Mouse (Mus musculus) forebrain, embryonic 13.5 days (tissue): ENCODE measurements around the gene Gm340. TPM values are rescaled to one million over a fixed set of nuclear protein-coding genes. Genes with fewer than 3 reads are reported as not detected.
A peak's percentile ranks its signal among the peaks of the same experiment; 100 is the strongest.

Source experiments
- ATAC-seq: fragments of 200-750 bp; cut with Nextera tagmentation; 2 replicates; pipeline ENCODE4 v1.8.0; 2017
- H3K27ac ChIP-seq: fragments of 300-500 bp; sonication (generic); 2 replicates; pipeline ENCODE4 v1.5.1; 2015; ENCODE audit warnings: inconsistent platforms, mild to moderate bottlenecking, moderate library complexity
- H3K27me3 ChIP-seq: fragments of 300-500 bp; sonication (generic); 2 replicates; pipeline ENCODE4 v1.6.1; 2015; ENCODE audit warnings: mild to moderate bottlenecking, inconsistent platforms
- H3K36me3 ChIP-seq: fragments of 300-500 bp; sonication (generic); 2 replicates; pipeline ENCODE4 v1.6.1; 2015; ENCODE audit warnings: mild to moderate bottlenecking, inconsistent platforms; ENCODE audit not compliant: poor library complexity, severe bottlenecking
- H3K4me1 ChIP-seq: fragments of 300-500 bp; sonication (generic); 2 replicates; pipeline ENCODE4 v1.6.1; 2015; ENCODE audit warnings: inconsistent platforms
- H3K4me2 ChIP-seq: fragments of 300-500 bp; sonication (generic); 2 replicates; pipeline ENCODE4 v1.6.1; 2015; ENCODE audit warnings: inconsistent platforms, mild to moderate bottlenecking, moderate library complexity
- H3K4me3 ChIP-seq: fragments of 300-500 bp; sonication (generic); 2 replicates; pipeline ENCODE4 v1.5.1; 2015; ENCODE audit warnings: mild to moderate bottlenecking, inconsistent platforms
- H3K9ac ChIP-seq: fragments of 300-500 bp; sonication (generic); 2 replicates; pipeline ENCODE4 v1.6.1; 2015; ENCODE audit warnings: mild to moderate bottlenecking, inconsistent platforms
- H3K9me3 ChIP-seq: fragments of 300-500 bp; sonication (generic); replicated peaks from 2 replicates; pipeline ENCODE4 v1.6.1; 2016; ENCODE audit warnings: inconsistent platforms
- WGBS: fragments of 180-500 bp; shearing (Covaris S2); methylation state at CpG from one replicate; pipeline ENCODE4 v1.1.7; 2015; 5-methylcytosine and 5-hydroxymethylcytosine counted together
- polyA plus RNA-seq: library from polyadenylated mRNA; unstranded; fragments of >200 nt; fragmentation: Nextera tagmentation; extraction: Ambion mirVana; gene quantifications from 2 replicates; pipeline ENCODE4 v1.2.1, GENCODE M21; 2015

The Gm340 gene
- polyA plus RNA-seq, 1 experiment from 2014 or later, result 2.8 TPM

- no peak overlapping the region for H3K27ac ChIP-seq
- H3K9ac ChIP-seq, result no peak overlapping the region
- no peaks in the 10 kb centered on the region for H3K27me3 ChIP-seq
- ATAC-seq, result no peak
- H3K4me2 ChIP-seq, result no peak overlapping the region
- no peaks in the 10 kb centered on the region for H3K4me1 ChIP-seq
- no peaks in the 10 kb centered on the region for H3K9me3 ChIP-seq
- peaks cover 48% of the 10 kb centered on the region for H3K36me3 ChIP-seq
- H3K4me3 ChIP-seq, result no peak overlapping the region
- 90% methylated on average over 20 of the region's 20 CpGs for WGBS
Observed at GRCm38 (mm10) chr19:41587431-41588222, 5.5 kb downstream of the Gm340 start.

- Histone ChIP-seq H3K4me1 (no peaks in the 10 kb centered on the region), H3K36me3 (peaks cover 34% of the 10 kb centered on the region), H3K9ac (no peak overlapping the region), H3K27ac (no peak overlapping the region; the same call in 1 of the 2 replicates), H3K4me3 (no peak overlapping the region), H3K27me3 (no peaks in the 10 kb centered on the region), H3K4me2 (no peak overlapping the region), H3K9me3 (no peaks in the 10 kb centered on the region)
- ATAC-seq, result no peak
- 84% methylated on average over 7 of the region's 7 CpGs for WGBS
Observed at GRCm38 (mm10) chr19:41589026-41589425, 6.9 kb downstream of the Gm340 start.

GRCm38 (mm10) chr19:41589681-41590080, 7.5 kb downstream of the Gm340 start:
- Histone ChIP-seq H3K27me3 (no peaks in the 10 kb centered on the region), H3K27ac (no peak overlapping the region), H3K9ac (no peak overlapping the region), H3K4me2 (no peak overlapping the region), H3K4me1 (no peaks in the 10 kb centered on the region), H3K9me3 (no peaks in the 10 kb centered on the region), H3K36me3 (peaks cover 27% of the 10 kb centered on the region), H3K4me3 (no peak overlapping the region)
- 86% methylated on average over 8 of the region's 8 CpGs for WGBS
- no peak for ATAC-seq

GRCm38 (mm10) chr19:41591808-41592207, 9.6 kb downstream of the Gm340 start:
- H3K4me2 ChIP-seq, result no peak overlapping the region
- no peak for ATAC-seq
- H3K36me3 ChIP-seq, result 0 out of 2 replicates have a peak, but pooled peaks cover 6% of the 10 kb centered on the region
- 86% methylated on average over 12 of the region's 12 CpGs for WGBS
- H3K4me1 ChIP-seq, result no peaks in the 10 kb centered on the region
- H3K9me3 ChIP-seq, result no peaks in the 10 kb centered on the region
- no peak overlapping the region for H3K4me3 ChIP-seq
- H3K27me3 ChIP-seq, result no peaks in the 10 kb centered on the region
- no peak overlapping the region for H3K27ac ChIP-seq
- H3K9ac ChIP-seq, result no peak overlapping the region

- peaks cover 8% of the 10 kb centered on the region for H3K36me3 ChIP-seq
- no peak overlapping the region for H3K27ac ChIP-seq
- no peaks in the 10 kb centered on the region for H3K9me3 ChIP-seq
- no peak overlapping the region for H3K4me3 ChIP-seq
- no peaks in the 10 kb centered on the region for H3K27me3 ChIP-seq
- H3K9ac ChIP-seq, result no peak overlapping the region
- no peak overlapping the region for H3K4me2 ChIP-seq
- H3K4me1 ChIP-seq, result no peaks in the 10 kb centered on the region
- WGBS, result 91% methylated on average over 6 of the region's 6 CpGs
- no peak for ATAC-seq
Observed at GRCm38 (mm10) chr19:41597170-41597894, 15.2 kb downstream of the Gm340 start.

- Histone ChIP-seq H3K4me1 (no peaks in the 10 kb centered on the region), H3K27me3 (no peaks in the 10 kb centered on the region), H3K36me3 (peaks cover 15% of the 10 kb centered on the region), H3K4me2 (no peak overlapping the region), H3K9me3 (no peaks in the 10 kb centered on the region), H3K9ac (no peak overlapping the region), H3K27ac (no peak overlapping the region), H3K4me3 (no peak overlapping the region)
- ATAC-seq, result no peak
- WGBS, result 52% methylated on average over 11 of the region's 11 CpGs
Observed at GRCm38 (mm10) chr19:41600647-41601046, 18.5 kb downstream of the Gm340 start.

- ATAC-seq, result no peak
- no peaks in the 10 kb centered on the region for H3K9me3 ChIP-seq
- no peak overlapping the region for H3K27ac ChIP-seq
- H3K4me1 ChIP-seq, result no peaks in the 10 kb centered on the region
- H3K4me2 ChIP-seq, result no peak overlapping the region
- H3K9ac ChIP-seq, result no peak overlapping the region
- peaks cover 37% of the 10 kb centered on the region for H3K36me3 ChIP-seq
- WGBS, result 79% methylated on average over 10 of the region's 10 CpGs
- no peak overlapping the region for H3K4me3 ChIP-seq
- H3K27me3 ChIP-seq, result no peaks in the 10 kb centered on the region
Observed at GRCm38 (mm10) chr19:41606208-41606987, 24.2 kb downstream of the Gm340 start.

GRCm38 (mm10) chr19:41611683-41612082, 29.5 kb downstream of the Gm340 start:
- ATAC-seq, result no peak
- 71% methylated on average over 6 of the region's 6 CpGs for WGBS
- H3K4me3 ChIP-seq, result no peak overlapping the region
- peaks cover 7% of the 10 kb centered on the region; the same call in 1 of the 2 replicates for H3K27me3 ChIP-seq
- H3K9me3 ChIP-seq, result no peaks in the 10 kb centered on the region
- H3K4me1 ChIP-seq, result peaks cover 36% of the 10 kb centered on the region
- no peak overlapping the region for H3K9ac ChIP-seq
- no peak overlapping the region for H3K4me2 ChIP-seq
- H3K27ac ChIP-seq, result no peak overlapping the region
- peaks cover 17% of the 10 kb centered on the region for H3K36me3 ChIP-seq

GRCm38 (mm10) chr19:41613325-41614087, 31.3 kb downstream of the Gm340 start:
- Histone ChIP-seq H3K9me3 (no peaks in the 10 kb centered on the region), H3K4me1 (peaks cover 45% of the 10 kb centered on the region), H3K36me3 (peaks cover 14% of the 10 kb centered on the region), H3K4me2 (peak overlapping the region; percentile 43), H3K27ac (peak overlapping the region; percentile 66), H3K9ac (peak overlapping the region; percentile 37; the same call in 1 of the 2 replicates), H3K27me3 (peaks cover 10% of the 10 kb centered on the region; the same call in 1 of the 2 replicates), H3K4me3 (no peak overlapping the region)
- peak; percentile 81 for ATAC-seq
- WGBS, result 11% methylated on average over 16 of the region's 16 CpGs

GRCm38 (mm10) chr19:41615606-41616224, 33.5 kb downstream of the Gm340 start:
- no peak for ATAC-seq
- H3K4me1 ChIP-seq, result peaks cover 52% of the 10 kb centered on the region
- H3K9ac ChIP-seq, result no peak overlapping the region
- H3K36me3 ChIP-seq, result peaks cover 6% of the 10 kb centered on the region
- no peak overlapping the region for H3K4me3 ChIP-seq
- no peak overlapping the region for H3K27ac ChIP-seq
- 58% methylated on average over 11 of the region's 11 CpGs for WGBS
- H3K9me3 ChIP-seq, result no peaks in the 10 kb centered on the region
- no peak overlapping the region for H3K4me2 ChIP-seq
- peaks cover 10% of the 10 kb centered on the region; the same call in 1 of the 2 replicates for H3K27me3 ChIP-seq

GRCm38 (mm10) chr19:41616274-41616673, 34.1 kb downstream of the Gm340 start:
- Histone ChIP-seq H3K9ac (no peak overlapping the region), H3K27ac (no peak overlapping the region), H3K36me3 (0 out of 2 replicates have a peak, but pooled peaks cover under 1% of the 10 kb centered on the region), H3K27me3 (peaks cover 10% of the 10 kb centered on the region; the same call in 1 of the 2 replicates), H3K4me3 (no peak overlapping the region), H3K4me1 (peaks cover 52% of the 10 kb centered on the region), H3K9me3 (no peaks in the 10 kb centered on the region), H3K4me2 (no peak overlapping the region)
- ATAC-seq, result no peak
- 83% methylated on average over 6 of the region's 6 CpGs for WGBS
